Mouse (Mus musculus): ENCODE measurements around the gene Traf3ip2. TPM values are rescaled to one million over a fixed set of nuclear protein-coding genes. Genes with fewer than 3 reads are reported as not detected.

Traf3ip2 gene
- polyA plus RNA-seq, 1 experiment from 2014 or later, result 1.2 TPM

GRCm38 (mm10) chr10:39638862-39639261, 26.1 kb downstream of the Traf3ip2 start:
- Histone ChIP-seq H3K4me2 (ENCODE audit: low read depth, low read length) (no peak overlapping the region), H3K4me3 (ENCODE audit: low read depth, low read length) (no peak overlapping the region), H3K4me1 (ENCODE audit: control insufficient read depth, low read depth, low read length) (no peaks in the 10 kb centered on the region), H3K36me3 (ENCODE audit: control insufficient read depth, insufficient read depth) (no peaks in the 10 kb centered on the region), H3K9me3 (replicated peaks; ENCODE audit: control insufficient read depth, low read length) (no peaks in the 10 kb centered on the region), H3K9ac (ENCODE audit: low read depth, low read length) (no peak overlapping the region), H3K27me3 (ENCODE audit: control insufficient read depth, insufficient read depth, low read depth, low read length) (no peaks in the 10 kb centered on the region), H3K27ac (ENCODE audit: low read length) (no peak overlapping the region)
- WGBS (ENCODE audit: insufficient replicate concordance), result 59% methylated on average over 3 of the region's 3 CpGs
- ATAC-seq (ENCODE audit: low read depth), result no peak

GRCm38 (mm10) chr10:39639783-39640182, 27.0 kb downstream of the Traf3ip2 start:
- H3K4me1 ChIP-seq (ENCODE audit: control insufficient read depth, low read depth, low read length), result no peaks in the 10 kb centered on the region
- ATAC-seq (ENCODE audit: low read depth), result no peak
- H3K27me3 ChIP-seq (ENCODE audit: control insufficient read depth, insufficient read depth, low read depth, low read length), result no peaks in the 10 kb centered on the region
- H3K9ac ChIP-seq (ENCODE audit: low read depth, low read length), result no peak overlapping the region
- WGBS (ENCODE audit: insufficient replicate concordance), result 69% methylated on average over 5 of the region's 5 CpGs
- H3K27ac ChIP-seq (ENCODE audit: low read length), result no peak overlapping the region
- no peak overlapping the region for H3K4me3 ChIP-seq (ENCODE audit: low read depth, low read length)
- H3K36me3 ChIP-seq (ENCODE audit: control insufficient read depth, insufficient read depth), result no peaks in the 10 kb centered on the region
- no peak overlapping the region for H3K4me2 ChIP-seq (ENCODE audit: low read depth, low read length)
- H3K9me3 ChIP-seq (replicated peaks; ENCODE audit: control insufficient read depth, low read length), result no peaks in the 10 kb centered on the region

- Histone ChIP-seq H3K9me3 (replicated peaks; ENCODE audit: control insufficient read depth, low read length) (no peaks in the 10 kb centered on the region), H3K9ac (ENCODE audit: low read depth, low read length) (no peak overlapping the region), H3K4me2 (ENCODE audit: low read depth, low read length) (no peak overlapping the region), H3K4me1 (ENCODE audit: control insufficient read depth, low read depth, low read length) (no peaks in the 10 kb centered on the region), H3K27ac (ENCODE audit: low read length) (no peak overlapping the region), H3K27me3 (ENCODE audit: control insufficient read depth, insufficient read depth, low read depth, low read length) (no peaks in the 10 kb centered on the region), H3K36me3 (ENCODE audit: control insufficient read depth, insufficient read depth) (no peaks in the 10 kb centered on the region), H3K4me3 (ENCODE audit: low read depth, low read length) (no peak overlapping the region)
- 49% methylated on average over 4 of the region's 4 CpGs for WGBS (ENCODE audit: insufficient replicate concordance)
- no peak for ATAC-seq (ENCODE audit: low read depth)
Observed at GRCm38 (mm10) chr10:39640817-39641226, 28.1 kb downstream of the Traf3ip2 start.

- Histone ChIP-seq H3K36me3 (ENCODE audit: control insufficient read depth, insufficient read depth) (no peaks in the 10 kb centered on the region), H3K27me3 (ENCODE audit: control insufficient read depth, insufficient read depth, low read depth, low read length) (no peaks in the 10 kb centered on the region), H3K4me1 (ENCODE audit: control insufficient read depth, low read depth, low read length) (peaks cover 6% of the 10 kb centered on the region), H3K4me2 (ENCODE audit: low read depth, low read length) (no peak overlapping the region), H3K27ac (ENCODE audit: low read length) (no peak overlapping the region), H3K4me3 (ENCODE audit: low read depth, low read length) (no peak overlapping the region), H3K9ac (ENCODE audit: low read depth, low read length) (no peak overlapping the region), H3K9me3 (replicated peaks; ENCODE audit: control insufficient read depth, low read length) (no peaks in the 10 kb centered on the region)
- WGBS (ENCODE audit: insufficient replicate concordance), result 23% methylated on average over 6 of the region's 6 CpGs
- ATAC-seq (ENCODE audit: low read depth), result no peak
Observed at GRCm38 (mm10) chr10:39645789-39646628, 33.3 kb downstream of the Traf3ip2 start.

DNA sequence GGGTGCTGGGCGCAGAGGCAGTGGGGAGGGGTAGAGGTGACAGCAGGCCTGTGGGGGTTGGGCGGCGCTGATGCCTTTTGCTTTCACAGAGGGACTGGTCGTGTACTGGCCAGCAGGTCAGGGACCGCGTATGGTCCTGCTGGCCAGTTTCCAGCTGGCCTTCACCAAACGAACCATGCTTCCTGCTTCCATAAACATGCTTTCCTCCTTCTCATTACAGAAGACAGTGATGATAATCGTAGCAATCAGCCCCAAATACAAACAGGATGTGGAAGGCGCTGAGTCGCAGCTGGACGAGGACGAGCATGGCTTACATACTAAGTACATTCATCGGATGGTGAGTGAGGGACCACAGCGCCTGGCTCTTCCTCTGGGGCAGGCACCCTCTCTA, 33.9 kb downstream of the Traf3ip2 start:
- Histone ChIP-seq H3K9ac (ENCODE audit: low read depth, low read length) (no peak overlapping the region), H3K4me1 (ENCODE audit: control insufficient read depth, low read depth, low read length) (peaks cover 6% of the 10 kb centered on the region), H3K4me3 (ENCODE audit: low read depth, low read length) (no peak overlapping the region), H3K27me3 (ENCODE audit: control insufficient read depth, insufficient read depth, low read depth, low read length) (no peaks in the 10 kb centered on the region), H3K27ac (ENCODE audit: low read length) (no peak overlapping the region), H3K4me2 (ENCODE audit: low read depth, low read length) (no peak overlapping the region), H3K36me3 (ENCODE audit: control insufficient read depth, insufficient read depth) (no peaks in the 10 kb centered on the region), H3K9me3 (replicated peaks; ENCODE audit: control insufficient read depth, low read length) (no peaks in the 10 kb centered on the region)
- peak; percentile 67 for ATAC-seq (ENCODE audit: low read depth)
- WGBS (ENCODE audit: insufficient replicate concordance), result 31% methylated on average over 14 of the region's 14 CpGs

GRCm38 (mm10) chr10:39647118-39647517, 34.4 kb downstream of the Traf3ip2 start:
- 47% methylated on average over 1 of the region's 1 CpGs for WGBS (ENCODE audit: insufficient replicate concordance)
- no peak overlapping the region for H3K4me2 ChIP-seq (ENCODE audit: low read depth, low read length)

GRCm38 (mm10) chr10:39648278-39648677, 35.5 kb downstream of the Traf3ip2 start:
- Histone ChIP-seq H3K9ac (ENCODE audit: low read depth, low read length) (no peak overlapping the region), H3K27me3 (ENCODE audit: control insufficient read depth, insufficient read depth, low read depth, low read length) (no peaks in the 10 kb centered on the region), H3K27ac (ENCODE audit: low read length) (no peak overlapping the region), H3K9me3 (replicated peaks; ENCODE audit: control insufficient read depth, low read length) (no peaks in the 10 kb centered on the region), H3K36me3 (ENCODE audit: control insufficient read depth, insufficient read depth) (no peaks in the 10 kb centered on the region), H3K4me2 (ENCODE audit: low read depth, low read length) (no peak overlapping the region), H3K4me3 (ENCODE audit: low read depth, low read length) (no peak overlapping the region), H3K4me1 (ENCODE audit: control insufficient read depth, low read depth, low read length) (peaks cover 6% of the 10 kb centered on the region)
- WGBS (ENCODE audit: insufficient replicate concordance), result 70% methylated on average over 3 of the region's 3 CpGs
- no peak for ATAC-seq (ENCODE audit: low read depth)

More at GRCm38 (mm10) chr10:39647118-39647517, 34.4 kb downstream of the Traf3ip2 start:
- H3K4me1 ChIP-seq (ENCODE audit: control insufficient read depth, low read depth, low read length), result peaks cover 6% of the 10 kb centered on the region
- H3K9ac ChIP-seq (ENCODE audit: low read depth, low read length), result no peak overlapping the region
- no peaks in the 10 kb centered on the region for H3K27me3 ChIP-seq (ENCODE audit: control insufficient read depth, insufficient read depth, low read depth, low read length)
- H3K36me3 ChIP-seq (ENCODE audit: control insufficient read depth, insufficient read depth), result no peaks in the 10 kb centered on the region
- ATAC-seq (ENCODE audit: low read depth), result no peak
- H3K27ac ChIP-seq (ENCODE audit: low read length), result no peak overlapping the region
- H3K9me3 ChIP-seq (replicated peaks; ENCODE audit: control insufficient read depth, low read length), result no peaks in the 10 kb centered on the region
- H3K4me3 ChIP-seq (ENCODE audit: low read depth, low read length), result no peak overlapping the region

GRCm38 (mm10) chr10:39649550-39649949, 36.8 kb downstream of the Traf3ip2 start:
- 75% methylated on average over 3 of the region's 3 CpGs for WGBS (ENCODE audit: insufficient replicate concordance)
- ATAC-seq (ENCODE audit: low read depth), result peak; percentile 35; the same call in 1 of the 2 replicates
- no peaks in the 10 kb centered on the region for H3K36me3 ChIP-seq (ENCODE audit: control insufficient read depth, insufficient read depth)
- H3K4me1 ChIP-seq (ENCODE audit: control insufficient read depth, low read depth, low read length), result peaks cover 6% of the 10 kb centered on the region
- H3K9ac ChIP-seq (ENCODE audit: low read depth, low read length), result no peak overlapping the region
- no peak overlapping the region for H3K4me3 ChIP-seq (ENCODE audit: low read depth, low read length)
- no peak overlapping the region for H3K4me2 ChIP-seq (ENCODE audit: low read depth, low read length)
- H3K9me3 ChIP-seq (replicated peaks; ENCODE audit: control insufficient read depth, low read length), result no peaks in the 10 kb centered on the region
- H3K27me3 ChIP-seq (ENCODE audit: control insufficient read depth, insufficient read depth, low read depth, low read length), result no peaks in the 10 kb centered on the region
- no peak overlapping the region for H3K27ac ChIP-seq (ENCODE audit: low read length)

DNA sequence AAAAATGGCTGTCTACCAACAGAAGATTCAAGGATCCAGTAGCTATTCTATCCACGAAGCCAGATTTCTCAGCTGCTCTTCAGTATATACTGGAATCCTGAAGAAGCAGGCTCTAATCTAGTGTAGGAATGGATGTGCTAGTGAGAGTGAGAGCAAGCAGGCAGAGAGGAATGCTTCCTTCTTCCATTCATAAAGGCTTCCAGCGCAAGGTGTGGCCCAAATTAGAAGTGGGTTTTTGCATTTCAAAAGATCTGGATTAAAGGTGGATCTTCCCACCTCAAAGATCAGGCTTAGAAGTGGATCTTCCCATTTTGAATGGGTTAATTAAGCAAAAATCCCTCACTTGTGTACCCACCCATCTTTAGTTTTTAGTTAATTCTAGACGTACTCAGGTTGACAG, 37.6 kb downstream of the Traf3ip2 start:
- H3K4me1 ChIP-seq (ENCODE audit: control insufficient read depth, low read depth, low read length), result peaks cover 6% of the 10 kb centered on the region
- no peaks in the 10 kb centered on the region for H3K9me3 ChIP-seq (replicated peaks; ENCODE audit: control insufficient read depth, low read length)
- H3K9ac ChIP-seq (ENCODE audit: low read depth, low read length), result no peak overlapping the region
- H3K4me3 ChIP-seq (ENCODE audit: low read depth, low read length), result no peak overlapping the region
- no peaks in the 10 kb centered on the region for H3K36me3 ChIP-seq (ENCODE audit: control insufficient read depth, insufficient read depth)
- ATAC-seq (ENCODE audit: low read depth), result no peak
- WGBS (ENCODE audit: insufficient replicate concordance), result 82% methylated on average over 3 of the region's 3 CpGs
- H3K27me3 ChIP-seq (ENCODE audit: control insufficient read depth, insufficient read depth, low read depth, low read length), result no peaks in the 10 kb centered on the region
- no peak overlapping the region for H3K4me2 ChIP-seq (ENCODE audit: low read depth, low read length)
- H3K27ac ChIP-seq (ENCODE audit: low read length), result no peak overlapping the region

Measured in liver, embryonic 16.5 days (tissue).